ENCODE assay signal across 9 mouse cellular contexts in the genomic region with DNA sequence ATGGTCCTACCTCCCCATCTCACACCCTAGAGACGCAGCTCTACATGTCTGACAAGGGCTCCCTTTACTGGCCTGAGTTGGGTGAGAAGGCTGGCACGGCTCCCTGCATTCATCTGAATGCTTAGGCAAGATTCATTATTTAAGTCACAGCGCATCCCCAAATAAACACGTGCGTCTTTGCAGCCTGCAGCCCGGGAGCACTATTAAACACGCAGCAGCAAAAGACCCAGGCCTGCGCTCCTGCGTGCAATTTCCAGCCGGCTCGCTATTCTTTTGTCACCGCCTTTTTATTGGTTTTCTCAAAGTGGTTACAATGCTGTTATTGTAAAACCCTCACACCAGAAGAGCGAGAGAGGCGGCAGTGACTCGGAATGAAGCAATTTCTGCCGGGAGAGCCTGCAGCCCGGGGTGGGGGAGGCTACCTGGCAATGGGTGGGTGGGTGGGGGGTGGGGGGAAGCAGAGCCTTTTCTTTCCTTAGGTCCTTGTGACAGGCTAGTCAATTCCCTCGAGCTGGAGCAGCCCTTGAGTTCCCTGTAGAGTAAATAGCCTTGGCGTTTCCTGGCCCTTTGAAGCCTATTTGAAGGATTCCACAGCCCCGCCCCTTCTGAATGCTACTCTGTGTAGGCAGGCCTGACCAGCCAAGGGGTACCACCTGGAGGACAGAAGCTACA.
DNase-seq lines count a peak whose midpoint lies in the region; ATAC-seq lines count a peak whose summit lies in the region.
"Had no signal": no experiment of that assay in that cellular context is flagged by ENCODE, and none has a peak within 500 bp of the region (broad histone marks: within the 10 kb centered on the region; RNA-seq: fewer than 3 reads in every experiment).

No protein-coding gene starts in this region.

- peaks cover 15% of the 10 kb centered on the region for H3K4me1 ChIP-seq in hindbrain, embryonic 13.5 days (replicated peaks)
- H3K4me1 ChIP-seq in midbrain, embryonic 15.5 days = peaks cover 7% of the 10 kb centered on the region

- peak overlapping the region; percentile 74 for H3K27ac ChIP-seq in hindbrain, embryonic 13.5 days
- peak overlapping the region; percentile 66 for H3K27ac ChIP-seq in midbrain, embryonic 15.5 days

- H3K36me3 ChIP-seq in hindbrain, embryonic 13.5 days = no peaks in the 10 kb centered on the region
- no peaks in the 10 kb centered on the region for H3K36me3 ChIP-seq in midbrain, embryonic 15.5 days (replicated peaks)

- H3K4me3 ChIP-seq in hindbrain, embryonic 13.5 days = no peak overlapping the region
- no peak overlapping the region for H3K4me3 ChIP-seq in midbrain, embryonic 15.5 days

- H3K9ac ChIP-seq in hindbrain, embryonic 13.5 days = no peak overlapping the region
- no peak overlapping the region for H3K9ac ChIP-seq in midbrain, embryonic 15.5 days

- 19% methylated on average over 20 of the region's 20 CpGs for WGBS in hindbrain, embryonic 13.5 days
- 27% methylated on average over 20 of the region's 20 CpGs for WGBS in midbrain, embryonic 15.5 days

- H3K4me2 ChIP-seq in hindbrain, embryonic 13.5 days = peak overlapping the region; percentile 25; the same call in 1 of the 2 replicates
- H3K4me2 ChIP-seq in midbrain, embryonic 15.5 days = peak overlapping the region; percentile 34

- H3K9me3 ChIP-seq in hindbrain, embryonic 13.5 days = no peaks in the 10 kb centered on the region
- no peaks in the 10 kb centered on the region for H3K9me3 ChIP-seq in midbrain, embryonic 15.5 days

- intact Hi-C loops in left cerebral cortex, postnatal 4 days (cut with DNase I) = no loop called here

- ATAC-seq in hindbrain, embryonic 13.5 days (ENCODE audit: low FRiP score) = peak; percentile 62
- ATAC-seq in midbrain, embryonic 15.5 days (replicated peaks) = peak; percentile 73

- H3K27me3 ChIP-seq in hindbrain, embryonic 13.5 days = peaks cover 14% of the 10 kb centered on the region; the same call in 1 of the 2 replicates
- H3K27me3 ChIP-seq in midbrain, embryonic 15.5 days (replicated peaks) = no peaks in the 10 kb centered on the region

- peak; percentile 4 for DNase-seq in layer of hippocampus, adult 9-11 months
- no peak for DNase-seq in layer of hippocampus, adult 8-10 months (ENCODE audit: low spot score in 2 of 2)
- DNase-seq in embryo, embryonic 9.5 days (ENCODE audit: extremely low spot score) = peak; percentile 14
- no peak for DNase-seq in ovary, adult 18-20 months (ENCODE audit: low spot score)
- DNase-seq in left cerebral cortex, postnatal 4 days = no peak
- no peak for DNase-seq in kidney, adult 18-20 months
- DNase-seq: kidney, adult 8-10 months had no signal

Comparison
In these comparisons a context has a peak if more than half of its experiments do, and no peak if none do; other contexts are left out.
1. DNase-seq: peak in layer of hippocampus, adult 9-11 months (single experiment) and embryo, embryonic 9.5 days (single experiment); none in layer of hippocampus, adult 8-10 months (0 of 2), ovary, adult 18-20 months (single experiment), left cerebral cortex, postnatal 4 days (single experiment) and kidney, adult 18-20 months (single experiment).